Mouse (Mus musculus) hindlimb bud, embryonic 11.5 days (tissue): Measurements from ENCODE around the gene Nkx2-1.

Source experiments
- DNase-seq: peaks from one replicate; pipeline ENCODE4 v3.0.0-alpha.2; 2012; ENCODE audit warnings: low read depth, low spot score; ENCODE audit errors: extremely low spot score

The Nkx2-1 gene

DNA sequence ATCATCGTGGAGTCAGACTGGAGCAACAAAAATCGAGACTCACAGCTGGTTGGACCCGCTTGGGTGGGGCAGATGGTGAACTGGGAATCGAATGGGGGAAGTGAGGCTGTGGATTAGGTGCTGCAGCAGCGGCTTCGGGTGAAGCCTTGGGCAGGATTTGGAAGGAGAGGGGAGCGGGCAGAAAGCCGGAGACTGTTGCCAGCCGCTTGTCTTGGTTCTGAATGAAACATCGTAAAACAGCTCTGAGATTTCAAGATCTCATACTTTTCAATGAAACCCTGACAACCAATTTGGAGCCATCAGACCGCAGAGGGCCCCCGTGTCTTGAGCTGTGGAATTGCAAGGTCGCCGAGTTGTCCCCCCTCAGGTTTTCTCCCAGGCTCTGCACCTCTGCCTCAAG is 12.5 kb downstream of the Nkx2-1 start:
- no peak for DNase-seq

DNA sequence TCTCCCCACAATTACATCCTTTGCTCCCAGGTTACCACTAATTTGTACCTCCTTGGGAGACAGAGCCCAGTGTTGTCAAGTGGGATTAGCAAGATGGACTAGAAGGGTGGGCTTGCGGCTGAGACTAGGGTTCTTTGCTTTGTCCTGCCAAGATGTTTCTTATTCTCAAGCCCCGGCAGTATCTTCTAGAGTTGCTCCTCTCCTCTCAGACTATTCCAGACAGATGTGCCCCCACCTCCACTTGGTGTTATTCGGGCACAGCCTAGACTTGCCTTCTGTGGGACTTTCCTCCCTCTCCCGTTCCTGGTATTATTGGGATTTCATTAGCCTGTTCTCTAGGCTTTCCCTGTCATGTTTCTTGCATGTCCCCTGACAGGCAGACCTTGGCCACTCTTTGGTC is 14.5 kb downstream of the Nkx2-1 start:
- no peak for DNase-seq

DNA sequence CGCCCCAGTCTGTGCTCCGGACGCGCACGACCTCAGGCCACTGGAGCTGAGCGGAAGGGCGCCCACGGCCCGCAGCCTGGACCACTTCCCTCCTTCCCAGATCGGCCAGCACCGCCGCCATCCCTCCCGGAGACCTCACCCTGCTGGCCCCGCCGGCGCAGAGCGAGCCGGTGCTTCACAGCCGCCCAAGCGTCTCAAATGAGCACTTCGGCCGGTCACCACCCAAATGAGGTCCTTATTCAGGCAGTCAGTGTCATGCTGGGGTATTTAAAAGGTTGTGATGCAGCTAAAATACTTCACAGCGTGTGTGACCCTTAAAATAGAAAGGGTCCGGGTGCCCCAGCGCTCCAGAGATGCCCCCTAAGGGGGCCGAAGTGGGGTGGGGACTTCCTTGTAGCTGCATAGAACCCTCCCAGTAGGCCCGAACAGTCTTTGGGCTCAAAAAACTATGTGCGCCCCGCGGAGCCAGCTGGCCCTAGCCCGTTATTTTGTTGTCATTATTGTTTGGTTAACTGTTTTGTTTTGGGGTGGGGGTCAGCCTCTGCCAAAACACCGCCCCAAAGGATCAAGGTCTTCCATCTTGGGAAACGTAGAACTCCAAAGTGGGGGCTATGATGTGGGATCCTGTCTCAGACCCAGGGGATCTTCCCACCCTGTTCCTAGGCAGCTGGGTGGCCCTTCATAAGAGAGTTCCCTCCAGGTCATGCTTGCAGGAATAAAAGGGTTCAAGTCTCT is 15.4 kb downstream of the Nkx2-1 start:
- no peak for DNase-seq

DNA sequence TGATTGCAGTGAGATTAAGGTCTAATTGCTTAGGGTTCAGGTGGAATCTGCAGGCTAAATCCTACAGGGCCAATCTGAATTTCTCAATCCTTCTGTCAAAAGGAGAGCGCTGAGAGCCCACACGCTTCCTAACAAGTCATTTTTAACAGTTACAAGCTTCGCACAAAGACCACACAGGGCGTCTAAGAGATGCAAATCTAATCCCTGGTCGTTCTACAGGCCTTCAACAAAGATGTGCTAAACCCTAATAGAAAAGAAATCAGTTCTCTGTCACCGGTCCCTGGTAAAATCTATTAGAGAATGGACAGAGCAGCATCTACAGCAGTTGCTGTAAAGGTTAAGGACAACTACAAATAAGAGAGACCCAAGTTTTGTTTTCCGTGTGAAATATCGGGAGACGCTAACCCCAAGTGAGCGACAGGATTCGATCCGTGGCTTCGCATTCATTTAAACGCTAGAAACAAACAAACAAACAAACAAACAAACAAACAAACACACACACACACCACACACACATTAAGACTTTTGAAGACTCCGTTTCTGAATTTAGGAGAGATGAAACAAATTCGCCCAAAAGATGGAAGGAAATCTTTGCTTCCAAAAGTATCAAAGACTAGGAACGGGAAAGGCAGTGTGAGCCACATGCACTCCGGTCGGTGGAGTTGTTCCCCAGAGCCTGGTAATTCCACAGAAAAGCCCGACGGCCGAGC is 16.2 kb downstream of the Nkx2-1 start:
- DNase-seq, result no peak

DNA sequence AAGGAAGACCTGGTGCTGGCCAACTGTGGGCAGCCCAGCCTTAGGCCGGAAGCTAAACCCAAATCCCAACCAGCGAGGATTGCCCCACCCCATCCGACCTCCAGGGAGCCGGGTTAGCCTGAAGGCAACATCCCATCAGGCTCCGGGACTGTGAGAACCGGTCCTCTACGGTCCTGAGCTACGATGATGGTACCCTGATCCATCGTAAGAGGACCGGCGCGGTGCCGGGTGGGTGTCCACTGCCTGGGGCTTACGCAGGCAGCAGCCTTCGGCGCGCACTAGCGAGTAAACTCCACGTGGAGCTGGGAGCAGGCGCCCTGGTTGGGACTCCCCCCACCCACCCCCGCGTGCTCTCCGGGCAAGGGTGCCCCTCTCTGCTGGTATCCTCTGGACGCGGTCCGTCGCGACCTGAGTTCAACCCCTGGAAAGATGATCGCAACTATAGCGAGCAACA is 16.9 kb downstream of the Nkx2-1 start:
- DNase-seq, result no peak

DNA sequence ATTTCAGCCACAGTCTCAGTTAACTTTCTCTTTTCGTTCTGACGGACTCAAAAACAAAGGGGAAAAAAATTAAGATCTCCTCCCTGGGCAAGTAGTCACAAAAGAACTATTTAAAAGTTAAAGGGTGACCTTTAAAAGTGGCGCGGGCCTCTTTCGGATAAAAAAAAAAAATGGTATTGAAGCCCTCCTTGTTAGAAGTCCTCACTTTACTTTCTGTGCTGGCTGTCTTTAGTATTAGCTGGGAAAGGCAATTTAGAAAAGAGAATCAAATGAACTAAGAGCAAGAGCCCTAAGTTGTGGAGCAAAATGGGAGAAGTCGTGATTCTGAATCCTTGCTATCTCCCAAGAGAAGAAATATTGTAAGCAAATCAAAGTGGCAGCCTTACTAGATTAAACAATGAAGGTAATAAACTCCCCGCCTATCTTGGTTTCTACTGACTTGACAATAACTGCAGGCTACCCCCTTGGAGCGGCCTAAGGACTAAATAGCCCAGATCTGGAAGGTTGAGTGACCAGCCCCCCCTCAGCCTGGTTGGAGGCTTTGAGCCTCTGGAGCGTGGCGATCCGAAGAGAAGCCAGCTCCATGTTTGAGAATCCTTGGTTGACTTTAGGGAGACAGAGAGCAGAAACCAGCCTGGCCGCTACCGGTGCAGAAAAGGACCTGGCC is 17.5 kb downstream of the Nkx2-1 start:
- no peak for DNase-seq

DNA sequence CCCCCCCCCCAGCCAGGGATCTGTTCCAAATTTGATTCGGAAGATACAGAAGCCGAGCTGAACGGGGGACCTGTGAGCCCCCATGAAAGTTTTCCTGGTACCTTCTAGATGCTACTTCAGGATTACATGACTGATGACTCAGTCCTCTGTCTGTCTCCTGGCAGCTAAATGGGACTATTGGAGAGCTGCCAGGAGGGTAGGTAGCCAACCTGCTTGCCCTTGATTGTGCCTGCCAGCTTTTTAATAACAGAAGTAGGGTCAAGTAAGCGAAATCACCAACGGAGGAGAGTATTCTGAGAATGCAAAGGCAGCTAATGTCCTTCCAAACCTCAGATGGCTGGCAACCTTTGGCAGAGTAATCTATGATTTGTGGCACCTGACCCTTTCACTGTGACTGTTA is 18.5 kb downstream of the Nkx2-1 start:
- no peak for DNase-seq

DNA sequence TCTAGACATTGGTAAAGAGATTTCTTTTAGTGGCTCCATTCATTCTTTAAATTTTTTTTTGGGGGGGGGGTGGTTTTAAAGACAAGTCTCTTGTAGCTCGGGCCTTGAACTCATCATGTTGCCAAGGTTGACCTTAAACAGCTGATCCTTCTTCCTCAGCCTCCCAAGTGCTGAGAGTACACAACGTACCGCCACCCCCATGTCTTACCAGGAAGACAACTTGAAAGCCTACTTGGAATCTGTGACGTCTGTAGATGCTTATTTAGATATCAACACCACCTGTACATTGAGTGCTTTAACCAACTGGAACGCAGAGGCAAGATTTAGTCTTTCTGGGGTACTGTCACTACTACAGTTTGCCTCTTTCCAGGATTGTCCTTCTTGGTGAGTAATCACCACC is 21.9 kb downstream of the Nkx2-1 start:
- DNase-seq, result no peak

DNA sequence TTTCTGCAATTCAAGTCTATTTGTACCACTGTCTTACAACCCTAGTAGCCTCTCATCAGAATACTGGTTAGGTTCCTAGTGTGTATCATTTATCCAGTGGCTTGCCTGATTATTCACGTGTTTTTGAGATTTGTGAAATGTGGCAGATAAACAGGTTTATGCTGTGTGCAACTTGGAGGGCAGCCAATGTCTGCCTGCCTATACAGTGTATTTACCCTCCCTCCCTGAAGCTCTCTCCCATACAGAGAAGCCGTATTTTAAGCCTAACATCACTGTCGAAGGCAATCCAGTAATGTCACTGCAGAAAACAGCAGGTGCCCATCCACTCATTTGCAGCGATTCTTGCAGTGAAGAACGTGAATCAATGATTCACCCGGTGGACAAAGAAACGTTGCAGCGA is 28.3 kb downstream of the Nkx2-1 start:
- no peak for DNase-seq

DNA sequence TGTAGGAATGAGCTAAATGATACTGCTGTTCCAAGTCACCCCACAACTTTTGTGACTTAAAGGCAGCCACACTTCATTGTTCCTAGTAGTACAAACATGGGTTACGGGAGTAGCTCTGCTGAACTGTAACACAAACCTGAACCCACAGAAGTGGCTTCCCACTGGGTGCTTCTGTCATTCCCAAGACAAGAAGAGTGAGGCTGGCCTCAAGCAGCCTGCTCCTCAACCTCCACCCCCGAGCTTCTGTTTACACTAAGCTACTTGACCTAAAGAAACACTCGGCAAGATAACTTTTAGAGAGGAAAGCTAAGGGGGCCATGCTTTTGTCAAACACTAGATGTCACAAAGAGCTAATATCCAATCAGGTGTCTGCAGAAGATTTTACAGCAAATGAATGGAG is 49.7 kb downstream of the Nkx2-1 start:
- no peak for DNase-seq

DNA sequence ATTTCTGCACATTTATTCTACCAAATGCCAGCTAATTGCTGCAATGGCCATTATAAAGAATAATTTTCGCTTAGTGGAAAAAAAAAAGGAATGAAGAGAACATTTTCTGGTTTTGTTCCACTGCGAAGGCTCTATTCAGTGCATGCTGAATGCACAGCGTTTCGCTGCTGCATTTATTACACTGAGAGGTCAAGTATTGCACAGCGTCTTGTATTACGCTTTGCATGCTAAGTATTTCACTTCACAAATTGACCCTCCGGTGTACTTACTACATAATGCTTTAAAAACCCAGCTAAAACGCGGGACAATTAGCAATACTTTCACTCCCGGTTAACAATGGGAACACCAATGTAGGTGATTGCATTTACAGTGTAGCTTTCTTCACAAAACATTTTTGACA is 54.1 kb downstream of the Nkx2-1 start:
- DNase-seq, result no peak
